Mouse (Mus musculus): ENCODE results near the gene Psd.

The Psd gene

DNA sequence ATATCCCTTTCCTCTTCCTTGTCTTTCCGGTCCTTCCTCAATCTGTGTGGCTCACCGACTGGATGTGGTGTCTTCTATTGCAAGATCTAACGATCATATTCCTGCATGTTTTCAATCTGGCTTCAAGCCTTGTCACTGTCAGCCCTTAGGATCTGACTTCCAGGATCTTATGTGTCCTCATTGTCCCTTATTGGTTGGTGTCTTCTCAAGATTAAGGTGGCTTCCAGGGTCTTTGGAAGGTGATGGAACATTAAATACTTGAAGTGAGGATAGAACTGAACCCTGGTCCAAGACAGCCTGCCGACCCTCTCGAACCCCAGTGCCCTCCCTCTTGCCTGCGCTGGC is 12.0 kb upstream of the Psd start:
- no peak for DNase-seq (ENCODE audit: low spot score in 2 of 2)

- DNase-seq (ENCODE audit: low spot score in 2 of 2), result peak; percentile 97 to 99
Measured at GRCm38 (mm10) chr19:46338331-46338936, 11.5 kb upstream of the Psd start, which contains the start of gene Cuedc2. Gene Cuedc2 (minus strand): TSS chr19:46338702.

DNA sequence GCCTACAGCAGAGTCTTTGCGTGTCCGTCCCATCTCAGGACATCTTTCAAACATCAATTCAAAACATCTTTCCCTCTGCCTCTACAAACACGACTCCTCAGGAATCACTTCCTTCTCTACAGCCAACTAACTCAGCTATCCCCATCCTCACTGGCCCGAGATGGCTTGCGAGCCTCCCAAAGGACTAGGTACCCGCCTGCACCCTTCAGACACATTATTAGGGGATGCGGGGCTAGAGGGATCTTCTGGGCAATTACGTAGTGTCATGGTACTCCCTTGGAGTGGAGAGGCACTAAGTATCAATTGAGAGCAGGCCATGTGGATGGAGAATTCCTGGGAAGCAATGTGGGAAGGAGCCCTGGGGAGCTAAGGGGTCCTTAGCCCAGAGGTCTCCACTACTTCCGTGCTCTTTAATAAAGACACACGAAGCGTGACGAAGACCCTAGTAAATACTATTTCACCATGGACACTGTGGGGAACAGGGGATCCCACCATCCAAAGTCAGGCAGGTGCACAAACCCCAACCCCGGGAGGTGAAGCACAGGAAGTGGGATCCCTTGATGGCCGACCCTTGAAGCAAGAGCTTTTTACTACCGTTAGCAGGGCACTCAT is 10.9 kb upstream of the Psd start:
- no peak for DNase-seq (ENCODE audit: low spot score in 2 of 2)

DNA sequence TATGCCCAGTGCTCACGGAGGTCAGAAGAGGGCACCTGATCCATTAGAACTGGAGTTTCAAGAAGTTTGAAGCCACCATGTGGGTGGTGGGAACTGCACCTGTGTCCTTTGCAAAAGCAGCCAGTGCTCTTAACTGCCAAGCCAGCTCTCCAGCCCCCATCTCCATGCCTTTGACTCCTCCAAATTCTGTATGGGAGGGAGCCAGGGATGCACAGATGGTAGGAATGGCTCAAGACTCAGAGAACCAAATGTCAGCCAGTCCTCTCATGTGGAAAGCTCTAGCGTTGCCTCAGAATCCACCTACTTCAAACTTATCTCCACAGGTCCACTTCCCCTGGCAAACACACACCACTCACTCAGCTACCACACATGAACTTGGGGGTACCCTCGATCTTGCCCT is 7.0 kb upstream of the Psd start:
- DNase-seq (ENCODE audit: low spot score in 2 of 2), result no peak

- no peak for DNase-seq (ENCODE audit: low spot score in 2 of 2)
Measured at GRCm38 (mm10) chr19:46332721-46333339, 5.9 kb upstream of the Psd start.

DNA sequence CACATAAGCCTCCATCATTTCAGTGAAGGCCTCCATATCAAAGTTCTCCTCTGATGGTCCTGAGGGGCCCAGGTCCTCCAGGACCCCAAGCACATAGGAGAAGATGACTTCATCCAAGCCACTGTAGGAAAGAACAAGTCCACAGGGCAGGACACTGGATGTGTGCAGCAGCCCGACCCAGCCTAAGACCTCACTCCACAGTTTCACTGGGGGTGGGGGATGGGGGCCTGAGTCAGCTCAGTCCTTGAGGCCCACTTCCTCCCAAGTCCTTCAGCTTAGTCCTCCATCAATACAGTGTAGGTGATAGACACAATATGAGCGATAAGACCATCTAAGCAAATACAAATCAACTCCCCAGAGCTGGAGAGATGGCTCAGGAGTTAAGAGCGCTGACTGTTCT is 5.0 kb upstream of the Psd start:
- DNase-seq (ENCODE audit: low spot score in 2 of 2), result no peak

- DNase-seq (ENCODE audit: low spot score in 2 of 2), result no peak
Measured at GRCm38 (mm10) chr19:46331326-46331725, 4.4 kb upstream of the Psd start.

- DNase-seq (ENCODE audit: low spot score in 2 of 2), result no peak
Measured at GRCm38 (mm10) chr19:46330696-46331095, 3.7 kb upstream of the Psd start.

GRCm38 (mm10) chr19:46329951-46330350 is 3.0 kb upstream of the Psd start:
- peak; percentile 81 to 82 for DNase-seq (ENCODE audit: low spot score in 2 of 2)

DNA sequence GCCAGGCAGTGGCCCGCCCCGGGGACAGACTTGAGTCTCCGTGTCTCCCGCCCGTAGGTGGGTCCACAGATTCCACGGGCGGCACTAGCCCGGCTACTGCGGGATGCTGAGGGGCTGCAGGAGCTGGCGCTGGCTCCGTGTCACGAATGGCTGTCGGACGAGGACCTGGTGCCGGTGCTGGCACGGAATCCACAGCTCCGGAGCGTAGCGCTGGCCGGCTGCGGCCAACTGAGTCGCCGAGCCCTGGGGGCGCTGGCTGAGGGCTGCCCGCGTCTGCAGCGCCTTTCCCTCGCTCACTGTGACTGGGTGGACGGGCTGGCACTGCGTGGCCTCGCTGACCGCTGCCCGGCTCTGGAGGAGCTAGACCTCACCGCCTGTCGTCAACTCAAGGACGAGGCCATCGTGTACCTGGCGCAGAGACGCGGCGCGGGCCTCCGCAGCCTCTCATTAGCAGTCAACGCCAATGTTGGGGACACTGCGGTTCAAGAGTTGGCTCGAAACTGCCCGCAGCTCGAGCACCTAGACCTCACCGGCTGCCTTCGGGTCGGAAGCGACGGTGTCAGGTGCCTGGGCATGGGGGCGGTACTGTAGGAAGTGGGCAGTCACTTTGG is 2.2 kb upstream of the Psd start:
- DNase-seq (ENCODE audit: low spot score in 2 of 2), result no peak

GRCm38 (mm10) chr19:46328081-46329030 is 1.4 kb upstream of the Psd start, which contains the start of gene Fbxl15:
Gene Fbxl15 (plus strand): TSS chr19:46328184.
- peak; percentile 87 to 92 for DNase-seq (ENCODE audit: low spot score in 2 of 2)

- no peak for DNase-seq (ENCODE audit: low spot score in 2 of 2)
Measured at GRCm38 (mm10) chr19:46327531-46328064, 642 bp upstream of the Psd start.

GRCm38 (mm10) chr19:46326019-46326755 is 769 bp downstream of the Psd start:
- no peak for DNase-seq (ENCODE audit: low spot score in 2 of 2)

GRCm38 (mm10) chr19:46324918-46325317 is 2.0 kb downstream of the Psd start:
- no peak for DNase-seq (ENCODE audit: low spot score in 2 of 2)

- no peak for DNase-seq (ENCODE audit: low spot score in 2 of 2)
Measured at GRCm38 (mm10) chr19:46324366-46324765, 2.6 kb downstream of the Psd start.

DNA sequence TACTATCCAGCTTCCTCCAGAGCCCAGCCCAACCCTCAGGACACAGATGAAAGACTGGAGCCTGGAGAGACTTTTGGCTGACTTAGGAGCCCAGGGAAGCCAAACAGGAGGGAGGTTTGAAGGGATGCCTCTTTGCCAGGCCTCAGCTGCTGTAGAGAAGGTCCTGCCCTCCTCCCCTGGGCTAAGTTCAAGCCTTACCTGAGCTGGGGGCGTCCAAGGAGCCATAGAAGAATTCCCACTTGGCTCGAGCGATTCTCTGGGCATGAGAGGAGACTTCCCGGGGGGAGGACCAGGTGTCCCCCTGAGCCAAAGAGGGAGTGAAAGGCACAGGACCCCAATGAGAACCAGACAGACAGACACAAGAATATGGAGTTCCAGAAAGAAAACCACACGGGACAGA is 3.2 kb downstream of the Psd start:
- DNase-seq (ENCODE audit: low spot score in 2 of 2), result no peak

DNA sequence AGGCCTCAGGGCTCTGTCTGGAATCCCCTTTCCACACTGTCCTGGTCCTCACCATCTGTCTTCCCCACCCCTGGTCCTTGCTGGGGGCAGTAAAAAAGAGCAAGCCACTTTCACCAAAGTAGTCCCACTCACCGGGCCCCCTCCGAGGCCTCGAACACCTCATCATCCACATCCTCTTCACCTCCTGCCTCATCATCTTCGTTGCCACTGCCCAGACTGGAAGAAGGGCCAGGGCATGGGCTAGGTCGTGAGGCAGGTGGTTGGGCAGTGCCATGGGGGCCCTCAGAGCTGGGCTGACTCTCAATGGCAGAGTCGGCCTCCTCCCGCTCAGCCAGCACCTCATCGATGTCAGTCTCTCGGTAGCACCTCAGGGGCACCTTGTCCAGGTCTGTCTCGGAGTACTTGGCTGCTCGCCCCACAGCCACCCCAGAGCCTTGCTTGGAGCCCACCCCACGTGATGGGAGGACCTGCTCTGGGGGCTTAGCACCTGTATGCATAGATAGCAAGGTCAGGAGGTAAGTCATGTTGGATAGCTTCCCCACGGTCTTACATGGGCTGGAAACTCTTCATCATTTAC is 3.9 kb downstream of the Psd start:
- DNase-seq (ENCODE audit: low spot score in 2 of 2), result no peak

- DNase-seq (ENCODE audit: low spot score in 2 of 2), result no peak
Measured at GRCm38 (mm10) chr19:46322144-46322995, 4.6 kb downstream of the Psd start.
